In genomic region chr17:50519588-50519987, GRCm38 (mm10) we compare ENCODE assay signal across 21 mouse cellular contexts.
"Had no signal": no experiment of that assay in that cellular context is flagged by ENCODE, and none has a peak within 500 bp of the region (broad histone marks: within the 10 kb centered on the region; RNA-seq: fewer than 3 reads in every experiment).

No protein-coding gene starts in this region.

- H3K4me2 ChIP-seq: limb, embryonic 13.5 days; liver, embryonic 11.5 days; lung, embryonic 14.5 days; midbrain, embryonic 12.5 days; midbrain, embryonic 15.5 days; neural tube, embryonic 12.5 days; neural tube, embryonic 15.5 days had no signal

- H3K27ac ChIP-seq: kidney, postnatal 0 days; limb, embryonic 10.5 days; limb, embryonic 13.5 days; liver, embryonic 14.5 days; macrophage; midbrain, embryonic 12.5 days; midbrain, embryonic 15.5 days; neural tube, embryonic 12.5 days; neural tube, embryonic 15.5 days; stomach, postnatal 0 days had no signal

- H3K36me3 ChIP-seq: limb, embryonic 10.5 days; limb, embryonic 13.5 days; midbrain, embryonic 12.5 days; midbrain, embryonic 15.5 days; neural tube, embryonic 12.5 days; neural tube, embryonic 15.5 days had no signal

- H3K9me3 ChIP-seq: limb, embryonic 10.5 days; limb, embryonic 13.5 days; midbrain, embryonic 12.5 days; midbrain, embryonic 15.5 days; neural tube, embryonic 12.5 days; neural tube, embryonic 15.5 days had no signal

- DNase-seq: kidney, postnatal 36 days; liver, postnatal 0 days; lung, embryonic 14.5 days; right cerebral cortex, adult 18-20 months; right cerebral cortex, postnatal 14 days; right cerebral cortex, postnatal 4 days; thymus, adult 2 months; thymus, postnatal 14 days; thymus, postnatal 4 days had no signal

- H3K4me1 ChIP-seq: limb, embryonic 10.5 days; limb, embryonic 13.5 days; midbrain, embryonic 15.5 days; neural tube, embryonic 12.5 days had no signal

- H3K9ac ChIP-seq: limb, embryonic 13.5 days; liver, embryonic 14.5 days; liver, postnatal 0 days; lung, embryonic 14.5 days; midbrain, embryonic 12.5 days; midbrain, embryonic 15.5 days; neural tube, embryonic 12.5 days; neural tube, embryonic 15.5 days had no signal

- H3K4me3 ChIP-seq: limb, embryonic 10.5 days; limb, embryonic 13.5 days; midbrain, embryonic 12.5 days; midbrain, embryonic 15.5 days; neural tube, embryonic 12.5 days; neural tube, embryonic 15.5 days had no signal

- H3K27me3 ChIP-seq: limb, embryonic 13.5 days; midbrain, embryonic 12.5 days; midbrain, embryonic 15.5 days; neural tube, embryonic 12.5 days; neural tube, embryonic 15.5 days had no signal

- ATAC-seq: liver, postnatal 0 days; lung, postnatal 0 days; midbrain, embryonic 15.5 days had no signal
